Mouse (Mus musculus): ENCODE results near the gene Bicdl1.

- TF ChIP-seq CTCF (IDR thresholded peaks at IDR 0.05) (no peak), POLR2A (IDR thresholded peaks at IDR 0.05; ENCODE audit: insufficient read depth, low read depth, low read length) (no peak), EP300 (IDR thresholded peaks at IDR 0.05; ENCODE audit: insufficient read depth, low read depth, low read length) (no peak)
Observed at GRCm38 (mm10) chr5:115622686-115623085, 108.7 kb downstream of the Bicdl1 start.
